Mouse (Mus musculus): ENCODE results near the gene Sema6b. TPM values are rescaled to one million over a fixed set of nuclear protein-coding genes. Genes with fewer than 3 reads are reported as not detected.
A peak's percentile ranks its signal among the peaks of the same experiment; 100 is the strongest.

The Sema6b gene
- total and polyA plus RNA-seq, 2 experiments from 2014 or later: 13.2 to 91.6 TPM

DNA sequence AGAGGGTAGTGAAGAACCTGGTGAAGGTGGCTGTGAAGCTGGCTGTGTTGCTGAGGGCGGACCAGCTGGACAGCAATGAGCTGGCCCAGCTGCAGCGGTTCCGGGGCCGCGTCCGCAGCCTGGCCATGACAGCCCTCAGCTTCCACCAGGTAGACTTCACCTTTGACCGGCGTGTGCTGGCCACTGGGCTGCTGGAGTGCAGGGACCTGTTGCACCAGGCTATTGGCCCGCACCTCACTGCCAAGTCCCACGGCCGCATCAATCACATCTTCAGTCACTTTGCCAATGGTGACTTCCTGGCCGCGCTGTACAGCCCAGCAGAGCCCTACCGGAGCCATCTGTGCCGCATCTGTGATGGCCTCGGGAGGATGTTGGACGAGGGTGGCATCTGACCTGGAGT is 31.7 kb upstream of the Sema6b start:
- H3K4me1 ChIP-seq (ENCODE audit: insufficient read depth, low read length): no peaks in the 10 kb centered on the region
- H3K27me3 ChIP-seq (ENCODE audit: insufficient read depth, low read length): no peaks in the 10 kb centered on the region
- H3K4me3 ChIP-seq (ENCODE audit: low read length): no peak overlapping the region
- 88% methylated on average over 17 of the region's 17 CpGs for WGBS
- H3K9me3 ChIP-seq (ENCODE audit: low read length): no peaks in the 10 kb centered on the region
- TF ChIP-seq CTCF (IDR thresholded peaks at IDR 0.05; ENCODE audit: low read depth): no peak
- no peak overlapping the region for H3K4me2 ChIP-seq (ENCODE audit: low read depth, low read length)
- H3K9ac ChIP-seq (replicated peaks; ENCODE audit: low read length): no peak overlapping the region
- no peak for ATAC-seq
- no peak overlapping the region for H3K27ac ChIP-seq
- peaks cover 8% of the 10 kb centered on the region for H3K36me3 ChIP-seq (ENCODE audit: insufficient read depth, low read length)
- DNase-seq (ENCODE audit: low spot score): no peak

DNA sequence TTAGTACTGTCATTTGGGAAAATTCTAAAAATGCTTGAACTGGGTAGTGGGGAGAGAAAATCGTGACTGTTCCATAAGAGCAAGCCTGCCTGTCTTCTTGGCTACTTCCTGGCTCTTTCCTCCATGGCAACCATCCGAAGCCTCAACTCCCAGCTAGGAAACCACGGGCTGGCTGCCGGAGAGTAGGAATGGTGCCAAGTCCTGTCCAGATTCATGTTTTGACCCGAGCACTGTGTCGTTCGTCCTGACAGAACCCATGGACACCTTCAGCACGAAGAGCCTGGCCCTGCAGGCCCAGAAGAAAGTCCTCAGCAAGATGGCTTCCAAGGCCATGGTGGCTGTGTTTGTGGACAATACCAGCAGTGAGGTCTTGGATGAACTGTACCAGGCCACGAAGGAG is 31.3 kb upstream of the Sema6b start:
- H3K27me3 ChIP-seq (ENCODE audit: insufficient read depth, low read length): no peaks in the 10 kb centered on the region
- no peaks in the 10 kb centered on the region for H3K4me1 ChIP-seq (ENCODE audit: insufficient read depth, low read length)
- no peak overlapping the region for H3K27ac ChIP-seq
- H3K36me3 ChIP-seq (ENCODE audit: insufficient read depth, low read length): peaks cover 4% of the 10 kb centered on the region
- no peak overlapping the region for H3K9ac ChIP-seq (replicated peaks; ENCODE audit: low read length)
- TF ChIP-seq CTCF (IDR thresholded peaks at IDR 0.05; ENCODE audit: low read depth): no peak
- H3K4me3 ChIP-seq (ENCODE audit: low read length): no peak overlapping the region
- DNase-seq (ENCODE audit: low spot score) (peak; percentile 51), ATAC-seq (no peak)
- whole genome bisulfite sequencing: 40% methylated on average over 9 of the region's 9 CpGs
- no peaks in the 10 kb centered on the region for H3K9me3 ChIP-seq (ENCODE audit: low read length)
- H3K4me2 ChIP-seq (ENCODE audit: low read depth, low read length): no peak overlapping the region

GRCm38 (mm10) chr17:56170636-56171035 is 30.5 kb upstream of the Sema6b start:
- ATAC-seq: peak; percentile 38; the same call in 1 of the 2 replicates
- Histone ChIP-seq H3K4me1 (ENCODE audit: insufficient read depth, low read length) (peaks cover 3% of the 10 kb centered on the region; the same call in 1 of the 2 replicates), H3K36me3 (ENCODE audit: insufficient read depth, low read length) (no peaks in the 10 kb centered on the region), H3K27ac (peak overlapping the region; percentile 1; the same call in 1 of the 2 replicates), H3K9ac (replicated peaks; ENCODE audit: low read length) (no peak overlapping the region), H3K4me2 (ENCODE audit: low read depth, low read length) (no peak overlapping the region), H3K27me3 (ENCODE audit: insufficient read depth, low read length) (no peaks in the 10 kb centered on the region), H3K4me3 (ENCODE audit: low read length) (no peak overlapping the region), H3K9me3 (ENCODE audit: low read length) (no peaks in the 10 kb centered on the region)
- peak; percentile 46 for DNase-seq (ENCODE audit: low spot score)
- 13% methylated on average over 10 of the region's 10 CpGs for WGBS
- no peak for TF ChIP-seq CTCF (IDR thresholded peaks at IDR 0.05; ENCODE audit: low read depth)

GRCm38 (mm10) chr17:56169830-56170229 is 29.7 kb upstream of the Sema6b start:
- WGBS: 62% methylated on average over 6 of the region's 6 CpGs
- H3K4me3 ChIP-seq (ENCODE audit: low read length): no peak overlapping the region
- H3K9ac ChIP-seq (replicated peaks; ENCODE audit: low read length): no peak overlapping the region
- no peak overlapping the region for H3K4me2 ChIP-seq (ENCODE audit: low read depth, low read length)
- peaks cover 4% of the 10 kb centered on the region; the same call in 1 of the 2 replicates for H3K4me1 ChIP-seq (ENCODE audit: insufficient read depth, low read length)
- H3K27me3 ChIP-seq (ENCODE audit: insufficient read depth, low read length): no peaks in the 10 kb centered on the region
- H3K9me3 ChIP-seq (ENCODE audit: low read length): no peaks in the 10 kb centered on the region
- 0 out of 2 replicates have a peak overlapping the region, but pooled peaks have one; percentile 22 for H3K27ac ChIP-seq
- no peak for TF ChIP-seq CTCF (IDR thresholded peaks at IDR 0.05; ENCODE audit: low read depth)
- no peaks in the 10 kb centered on the region for H3K36me3 ChIP-seq (ENCODE audit: insufficient read depth, low read length)
- DNase-seq (ENCODE audit: low spot score) (no peak), ATAC-seq (no peak)

GRCm38 (mm10) chr17:56165671-56166070 is 25.5 kb upstream of the Sema6b start:
- no peaks in the 10 kb centered on the region for H3K36me3 ChIP-seq (ENCODE audit: insufficient read depth, low read length)
- no peak overlapping the region for H3K9ac ChIP-seq (replicated peaks; ENCODE audit: low read length)
- WGBS: 29% methylated on average over 11 of the region's 11 CpGs
- TF ChIP-seq CTCF (IDR thresholded peaks at IDR 0.05; ENCODE audit: low read depth): no peak
- no peak overlapping the region for H3K4me3 ChIP-seq (ENCODE audit: low read length)
- no peak overlapping the region for H3K27ac ChIP-seq
- no peaks in the 10 kb centered on the region for H3K9me3 ChIP-seq (ENCODE audit: low read length)
- H3K4me1 ChIP-seq (ENCODE audit: insufficient read depth, low read length): peaks cover 12% of the 10 kb centered on the region
- H3K27me3 ChIP-seq (ENCODE audit: insufficient read depth, low read length): no peaks in the 10 kb centered on the region
- DNase-seq (ENCODE audit: low spot score): peak; percentile 30
- no peak overlapping the region for H3K4me2 ChIP-seq (ENCODE audit: low read depth, low read length)
- ATAC-seq: no peak

DNA sequence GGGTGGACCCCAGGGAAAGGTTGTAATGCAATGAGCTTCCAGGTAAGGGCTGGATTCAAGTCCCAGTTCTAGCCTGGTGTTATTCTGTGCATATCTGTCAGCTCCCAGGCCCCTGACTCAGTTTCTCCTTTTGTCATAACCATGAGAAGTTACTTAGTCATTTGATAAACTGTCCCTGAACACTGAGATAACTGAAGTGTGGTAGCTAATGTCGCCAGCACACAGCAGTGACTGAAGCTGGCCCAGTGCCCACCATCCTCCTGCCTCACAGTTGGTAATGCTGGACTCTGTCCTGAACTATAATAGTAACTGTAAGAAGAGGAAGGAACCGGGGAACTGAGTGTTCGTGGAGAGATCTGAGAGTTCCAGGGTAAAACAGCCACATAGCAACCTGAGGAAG is 24.4 kb upstream of the Sema6b start:
- Histone ChIP-seq H3K9ac (replicated peaks; ENCODE audit: low read length) (no peak overlapping the region), H3K4me1 (ENCODE audit: insufficient read depth, low read length) (peaks cover 12% of the 10 kb centered on the region), H3K9me3 (ENCODE audit: low read length) (no peaks in the 10 kb centered on the region), H3K4me3 (ENCODE audit: low read length) (no peak overlapping the region), H3K36me3 (ENCODE audit: insufficient read depth, low read length) (no peaks in the 10 kb centered on the region), H3K27ac (no peak overlapping the region), H3K4me2 (ENCODE audit: low read depth, low read length) (no peak overlapping the region), H3K27me3 (ENCODE audit: insufficient read depth, low read length) (no peaks in the 10 kb centered on the region)
- DNase-seq (ENCODE audit: low spot score) (no peak), ATAC-seq (no peak)
- 55% methylated on average over 3 of the region's 3 CpGs for WGBS
- TF ChIP-seq CTCF (IDR thresholded peaks at IDR 0.05; ENCODE audit: low read depth): no peak

DNA sequence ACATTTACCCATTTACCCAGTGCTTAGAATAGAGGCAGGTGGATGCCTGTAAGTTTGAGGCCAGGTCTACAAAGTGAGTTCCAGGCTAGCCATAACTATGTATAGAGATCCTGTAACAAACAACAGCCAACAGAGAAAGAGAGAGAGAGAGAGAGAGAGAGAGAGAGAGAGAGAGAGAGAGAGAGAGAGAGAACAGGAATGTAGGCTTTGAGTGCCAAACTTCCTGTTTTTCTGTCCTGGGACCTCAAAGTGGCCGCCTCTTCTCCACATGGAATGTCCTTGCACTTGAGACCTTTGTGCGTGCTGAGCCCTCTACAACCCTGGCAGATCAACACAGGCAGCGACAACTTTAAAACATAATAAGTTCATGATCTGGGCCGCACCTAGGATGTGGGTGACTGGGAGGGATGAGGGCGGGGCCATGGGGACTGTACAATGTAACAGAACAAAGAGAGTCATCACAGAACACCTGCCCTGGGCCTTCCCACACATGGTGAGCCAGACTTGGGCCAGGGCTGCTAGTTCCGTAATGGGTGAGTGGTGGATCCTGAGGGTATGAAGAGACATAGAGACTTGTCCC is 23.5 kb upstream of the Sema6b start:
- 80% methylated on average over 6 of the region's 6 CpGs for WGBS

More for the DNA sequence above, 23.5 kb upstream of the Sema6b start:
- no peaks in the 10 kb centered on the region for H3K9me3 ChIP-seq (ENCODE audit: low read length)
- H3K36me3 ChIP-seq (ENCODE audit: insufficient read depth, low read length): no peaks in the 10 kb centered on the region
- DNase-seq (ENCODE audit: low spot score) (no peak), ATAC-seq (no peak)
- no peaks in the 10 kb centered on the region for H3K27me3 ChIP-seq (ENCODE audit: insufficient read depth, low read length)
- no peak overlapping the region for H3K27ac ChIP-seq
- TF ChIP-seq CTCF (IDR thresholded peaks at IDR 0.05; ENCODE audit: low read depth): no peak
- peaks cover 12% of the 10 kb centered on the region for H3K4me1 ChIP-seq (ENCODE audit: insufficient read depth, low read length)
- H3K4me2 ChIP-seq (ENCODE audit: low read depth, low read length): no peak overlapping the region; the same call in 1 of the 2 replicates
- H3K4me3 ChIP-seq (ENCODE audit: low read length): no peak overlapping the region
- H3K9ac ChIP-seq (replicated peaks; ENCODE audit: low read length): no peak overlapping the region

All from hindbrain, postnatal 0 days (tissue).